Mouse (Mus musculus): ENCODE measurements at regions not wholly inside any gene's neighbourhood (a gene's known extent, or its start where the extent isn't known, plus 50 kb on each side); places are given as distances from the start of the nearest gene placed in this dataset.

DNA sequence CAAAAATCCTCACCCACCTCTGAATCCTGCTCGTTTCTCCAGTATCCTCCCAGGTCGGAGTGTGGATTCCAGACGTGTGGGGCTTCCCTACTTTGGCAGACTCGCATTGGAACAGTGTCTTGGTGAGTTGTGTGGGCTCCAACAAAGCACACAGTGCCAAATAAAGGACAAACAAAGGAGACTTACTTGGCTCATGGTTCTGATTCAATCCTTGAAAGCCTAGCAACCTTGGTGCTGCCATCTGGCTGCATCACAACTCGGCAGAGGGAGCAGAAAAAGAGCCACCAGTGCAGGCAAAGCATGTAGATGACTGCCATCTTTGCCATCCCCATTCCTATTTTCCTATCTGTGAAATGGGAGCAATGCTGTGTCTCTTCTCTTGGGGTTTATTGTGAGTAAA, 64.0 kb downstream of the Il9r start:
- peak; percentile 60 to 80 for DNase-seq

GRCm38 (mm10) chr11:32133996-32134395, 66.1 kb downstream of the Il9r start:
- no peak for DNase-seq

- DNase-seq: peak; percentile 47 to 62
Measured at GRCm38 (mm10) chr11:32132008-32132615, 68.0 kb downstream of the Il9r start.

DNA sequence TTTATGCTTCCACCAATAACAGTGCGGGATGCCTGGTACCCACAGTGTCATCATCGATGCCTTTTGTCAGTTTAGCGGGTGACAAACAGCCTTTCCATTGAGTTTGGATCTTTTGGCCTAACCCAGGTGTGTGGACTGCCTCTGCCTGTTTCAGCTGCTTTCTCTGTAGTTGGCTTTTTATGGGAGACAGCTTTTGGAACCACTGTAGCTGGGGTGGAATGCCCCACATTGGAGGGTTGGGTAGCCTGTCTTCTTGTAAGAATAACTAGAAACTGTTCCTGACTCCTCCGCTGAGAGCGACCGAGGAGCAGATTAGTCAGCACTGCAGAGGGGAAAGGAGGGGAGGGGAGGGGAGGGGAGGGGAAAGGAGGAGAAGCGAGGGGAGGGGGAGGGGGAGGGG, 71.5 kb downstream of the Il9r start:
- DNase-seq: no peak

DNA sequence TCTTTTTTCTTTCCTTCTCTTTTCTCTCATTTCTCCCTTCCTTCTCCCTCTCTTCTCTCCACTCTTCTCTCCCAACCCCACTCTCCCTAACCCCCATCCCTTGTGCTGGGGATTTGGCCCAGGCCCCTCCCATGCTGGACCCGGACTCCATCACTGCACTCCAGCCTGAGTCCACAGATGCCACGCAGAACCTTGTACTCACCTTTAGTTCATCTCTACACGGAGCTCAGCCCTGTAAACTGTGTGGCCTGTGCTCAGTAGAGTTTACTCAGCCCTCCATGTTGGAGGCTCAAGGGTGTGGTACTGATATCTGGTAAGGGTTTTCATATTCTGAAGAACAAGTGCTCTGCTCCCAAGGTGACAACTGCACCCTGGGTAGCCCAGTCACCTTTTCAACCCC, 72.1 kb downstream of the Il9r start:
- no peak for DNase-seq

GRCm38 (mm10) chr11:32127401-32127817, 72.7 kb downstream of the Il9r start:
- peak; percentile 73 to 81 for DNase-seq

GRCm38 (mm10) chr11:32126786-32127185, 73.3 kb downstream of the Il9r start:
- DNase-seq: no peak

DNA sequence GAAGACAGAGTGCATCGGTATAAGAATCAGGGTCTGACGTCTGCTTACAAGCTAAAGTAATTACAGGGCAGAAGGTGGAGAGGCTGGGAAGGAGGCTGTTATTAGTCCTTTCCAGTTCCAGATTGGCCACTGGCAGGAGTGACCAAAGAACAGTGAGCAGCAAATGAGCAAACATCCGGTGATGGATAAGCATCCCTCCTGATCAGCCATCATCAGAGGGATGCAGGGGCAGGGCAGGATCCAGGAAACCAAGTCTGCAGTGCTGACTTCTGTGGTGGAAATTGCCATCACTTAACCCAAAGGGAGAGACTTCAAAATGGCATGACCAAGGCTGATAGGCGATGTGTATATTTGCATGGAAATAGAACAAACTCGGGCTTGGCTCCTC, 73.8 kb downstream of the Il9r start:
- no peak for DNase-seq

DNA sequence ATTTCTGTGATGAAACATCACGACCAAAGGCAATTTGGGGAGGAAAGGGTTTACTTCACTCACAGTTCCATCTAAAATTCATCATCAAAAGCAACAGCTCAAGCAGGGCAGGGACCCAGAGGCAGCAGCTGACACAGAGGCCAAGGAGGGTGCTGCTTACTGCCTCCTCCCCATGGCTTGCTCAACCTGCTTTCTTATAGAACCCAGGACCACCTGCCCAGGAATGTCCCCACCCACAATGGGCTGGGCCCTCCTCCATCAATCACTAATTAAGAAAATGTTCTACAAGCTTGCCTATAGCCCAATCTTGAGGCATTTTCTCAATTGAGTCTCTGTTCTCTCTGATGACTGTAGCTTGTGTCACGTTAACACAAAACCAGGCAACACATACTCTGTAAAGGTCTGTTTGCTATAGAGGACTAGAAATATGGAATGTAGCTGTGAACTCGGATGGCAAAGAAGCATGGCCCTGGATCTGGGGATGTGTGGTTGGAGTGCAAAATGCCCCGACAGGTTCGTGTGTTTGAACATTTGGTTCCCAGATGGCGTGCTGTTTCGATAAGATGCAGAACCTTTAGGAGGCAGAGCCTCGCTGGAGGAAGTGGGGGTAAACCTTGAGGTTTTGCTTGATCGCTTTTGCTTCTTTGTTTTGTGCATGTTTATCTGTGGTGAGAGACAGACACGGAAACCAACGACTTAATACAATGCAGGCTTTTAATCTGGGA, 74.3 kb downstream of the Il9r start:
- DNase-seq: no peak

DNA sequence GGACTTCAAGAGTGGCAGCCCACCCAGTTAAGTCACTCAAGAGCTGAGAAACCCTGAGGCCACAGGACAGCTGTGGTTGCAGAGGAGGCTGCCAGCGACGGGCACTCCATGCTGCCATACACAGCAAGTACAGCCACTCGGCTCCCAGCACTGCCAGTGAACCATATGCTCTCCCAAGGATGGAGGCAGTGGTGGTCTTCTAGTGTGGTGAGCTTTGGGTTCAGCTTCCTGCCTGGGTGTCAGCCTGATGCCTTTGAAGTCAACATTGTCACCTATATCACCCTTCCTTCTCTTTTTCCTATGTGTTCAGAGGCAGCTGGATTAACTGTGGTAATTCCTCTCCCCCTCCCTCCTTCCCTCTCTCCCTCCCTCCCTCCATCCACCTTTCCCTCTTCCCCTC, 79.5 kb downstream of the Il9r start:
- DNase-seq: no peak

DNA sequence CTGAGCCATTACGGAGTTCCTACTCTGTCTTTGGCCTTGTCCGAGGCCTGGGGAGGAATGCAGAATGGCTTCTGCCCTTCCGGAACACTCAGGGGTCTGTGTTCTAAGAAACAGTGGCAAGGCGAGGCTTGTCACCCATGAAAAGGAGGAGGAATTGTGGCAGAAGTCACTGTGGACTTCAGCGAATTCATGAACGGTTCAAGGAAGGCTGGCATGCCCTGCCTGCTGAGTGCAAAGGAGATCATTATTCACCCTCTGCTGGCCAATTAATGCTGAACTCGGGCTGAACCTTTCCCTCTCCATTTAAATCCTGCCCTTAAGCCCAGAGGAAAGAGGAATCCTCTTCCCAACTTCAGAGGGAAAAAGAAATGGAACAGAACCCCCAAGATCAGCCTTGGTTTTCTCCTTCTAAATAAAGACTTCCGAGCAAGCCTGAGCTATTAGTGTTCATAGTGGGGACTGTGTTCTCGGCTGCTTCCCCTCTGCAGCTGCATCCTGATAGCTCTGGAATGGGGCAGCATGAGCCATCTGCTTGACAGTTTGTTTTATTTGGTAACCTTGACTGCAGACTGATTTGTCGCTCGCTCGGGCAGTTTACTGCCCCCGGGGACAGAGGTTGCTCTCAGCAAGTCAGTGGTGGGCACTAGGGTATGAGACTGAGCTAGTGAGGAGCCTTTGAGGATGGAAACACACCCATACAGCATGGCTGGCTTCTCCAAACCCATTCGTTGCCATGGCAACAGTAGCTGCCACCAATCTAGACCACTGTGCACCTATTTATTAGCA, 81.0 kb downstream of the Il9r start:
- peak in 1 of 2 experiments; percentile 58 for DNase-seq

- no peak for DNase-seq
Measured at GRCm38 (mm10) chr11:32117930-32118329, 82.1 kb downstream of the Il9r start.

- peak; percentile 68 to 69 for DNase-seq
Measured at GRCm38 (mm10) chr11:32113118-32113826, 86.8 kb downstream of the Il9r start.

- DNase-seq: no peak
Measured at GRCm38 (mm10) chr11:32112521-32112920, 87.6 kb downstream of the Il9r start.

- no peak for DNase-seq
Measured at GRCm38 (mm10) chr11:32111841-32112240, 88.2 kb downstream of the Il9r start.

GRCm38 (mm10) chr11:32109911-32110310, 90.2 kb downstream of the Il9r start:
- no peak for DNase-seq
